Mouse (Mus musculus) heart, embryonic 11.5 days (tissue): ENCODE measurements around the gene Pak7. TPM values are rescaled to one million over a fixed set of nuclear protein-coding genes. Genes with fewer than 3 reads are reported as not detected.

ENCODE experiments used
- ATAC-seq: fragments of 200-750 bp; cut with Nextera tagmentation; replicated peaks from 2 replicates; pipeline ENCODE4 v1.8.0; 2017; ENCODE audit warnings: moderate library complexity; ENCODE audit not compliant: insufficient number of reproducible peaks, low FRiP score, low TSS enrichment
- H3K27ac ChIP-seq: fragments of 300-500 bp; sonication (generic); 2 replicates; pipeline ENCODE4 v1.5.1; 2014; ENCODE audit warnings: mild to moderate bottlenecking, low read depth, low read length
- H3K27me3 ChIP-seq: fragments of 300-500 bp; sonication (generic); 2 replicates; pipeline ENCODE4 v1.6.1; 2014; ENCODE audit warnings: mild to moderate bottlenecking, low read length, mixed read lengths; ENCODE audit not compliant: control insufficient read depth, insufficient read depth
- H3K36me3 ChIP-seq: fragments of 300-500 bp; sonication (generic); 2 replicates; pipeline ENCODE4 v1.6.1; 2014; ENCODE audit warnings: mild to moderate bottlenecking, low read length, moderate library complexity, mixed read lengths; ENCODE audit not compliant: control insufficient read depth, insufficient read depth
- H3K4me1 ChIP-seq: fragments of 300-500 bp; sonication (generic); 2 replicates; pipeline ENCODE4 v1.6.1; 2014; ENCODE audit warnings: low read length; ENCODE audit not compliant: control insufficient read depth, insufficient read depth
- H3K4me2 ChIP-seq: fragments of 300-500 bp; sonication (generic); 2 replicates; pipeline ENCODE4 v1.6.1; 2014; ENCODE audit warnings: mild to moderate bottlenecking, moderate library complexity
- H3K4me3 ChIP-seq: fragments of 300-500 bp; sonication (generic); 2 replicates; pipeline ENCODE4 v1.5.1; 2014; ENCODE audit warnings: low read depth, low read length
- H3K9ac ChIP-seq: fragments of 300-500 bp; sonication (generic); 2 replicates; pipeline ENCODE4 v1.6.1; 2014; ENCODE audit warnings: mild to moderate bottlenecking, low read depth, low read length, moderate library complexity
- H3K9me3 ChIP-seq: fragments of 300-500 bp; sonication (generic); replicated peaks from 2 replicates; pipeline ENCODE4 v1.6.1; 2016; ENCODE audit warnings: low read length; ENCODE audit not compliant: control insufficient read depth
- WGBS: fragments of 180-500 bp; shearing (Covaris S2); extraction: QIAGEN DNeasy Blood & Tissue Kit; methylation state at CpG from one replicate; pipeline ENCODE4 v1.1.7; 2014; ENCODE audit not compliant: insufficient replicate concordance; 5-methylcytosine and 5-hydroxymethylcytosine counted together
- polyA plus RNA-seq: library from polyadenylated mRNA; unstranded; fragments of >200 nt; fragmentation: Nextera tagmentation; extraction: Ambion mirVana; gene quantifications from 2 replicates; pipeline ENCODE4 v1.2.1, GENCODE M21; 2014

The Pak7 gene
- polyA plus RNA-seq, 1 experiment from 2014 or later: 0.87 TPM

DNA sequence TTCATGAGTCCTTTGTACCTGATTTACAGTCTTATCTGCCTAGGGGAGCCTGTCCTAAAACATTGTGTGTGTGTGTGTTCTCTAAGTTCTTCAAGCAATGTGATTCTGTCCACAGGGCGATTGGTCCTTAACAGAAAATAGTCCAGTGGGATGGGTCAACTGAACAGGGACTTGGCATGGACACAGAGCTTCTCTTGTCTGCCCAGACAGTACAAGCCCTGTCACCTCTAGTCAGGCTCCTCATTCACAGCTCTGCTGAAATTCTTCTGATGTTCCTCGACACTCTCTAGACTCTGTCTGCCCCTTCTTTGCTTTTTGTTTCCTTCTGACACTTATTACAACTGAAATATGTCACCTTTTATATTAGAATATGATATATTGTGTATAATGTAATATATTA, 247.0 kb downstream of the Pak7 start:
- 49% methylated on average over 2 of the region's 2 CpGs for WGBS
- no peaks in the 10 kb centered on the region for H3K36me3 ChIP-seq
- H3K4me3 ChIP-seq: no peak overlapping the region
- no peaks in the 10 kb centered on the region for H3K9me3 ChIP-seq
- ATAC-seq: no peak
- H3K9ac ChIP-seq: no peak overlapping the region
- no peaks in the 10 kb centered on the region for H3K4me1 ChIP-seq
- H3K4me2 ChIP-seq: no peak overlapping the region
- no peak overlapping the region for H3K27ac ChIP-seq
- H3K27me3 ChIP-seq: no peaks in the 10 kb centered on the region

GRCm38 (mm10) chr2:136139159-136140069, 248.4 kb downstream of the Pak7 start:
- Histone ChIP-seq H3K36me3 (no peaks in the 10 kb centered on the region), H3K4me1 (no peaks in the 10 kb centered on the region), H3K4me3 (no peak overlapping the region), H3K4me2 (no peak overlapping the region), H3K27ac (no peak overlapping the region), H3K9ac (no peak overlapping the region), H3K27me3 (no peaks in the 10 kb centered on the region), H3K9me3 (no peaks in the 10 kb centered on the region)
- 54% methylated on average over 4 of the region's 4 CpGs for WGBS
- ATAC-seq: no peak

DNA sequence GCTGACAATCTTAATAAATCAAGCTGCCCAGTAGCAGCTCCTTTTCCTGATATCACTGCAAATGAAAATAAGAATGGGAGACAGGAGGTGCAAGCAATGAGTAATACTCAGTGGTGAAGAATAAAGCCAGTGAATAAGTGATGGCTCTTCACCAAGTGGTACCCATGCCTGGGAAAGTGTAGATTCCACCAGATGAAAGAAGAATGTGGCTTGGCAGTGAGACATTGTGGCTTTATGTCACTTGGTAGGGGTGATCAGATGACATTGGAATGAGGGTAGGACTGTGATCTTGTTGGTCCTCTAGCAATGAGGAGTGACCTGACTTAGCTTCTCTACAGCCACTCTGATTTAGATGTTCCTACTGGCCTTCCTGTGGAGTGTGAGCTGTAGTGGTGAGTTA, 249.3 kb downstream of the Pak7 start:
- ATAC-seq: no peak
- H3K4me2 ChIP-seq: no peak overlapping the region

DNA sequence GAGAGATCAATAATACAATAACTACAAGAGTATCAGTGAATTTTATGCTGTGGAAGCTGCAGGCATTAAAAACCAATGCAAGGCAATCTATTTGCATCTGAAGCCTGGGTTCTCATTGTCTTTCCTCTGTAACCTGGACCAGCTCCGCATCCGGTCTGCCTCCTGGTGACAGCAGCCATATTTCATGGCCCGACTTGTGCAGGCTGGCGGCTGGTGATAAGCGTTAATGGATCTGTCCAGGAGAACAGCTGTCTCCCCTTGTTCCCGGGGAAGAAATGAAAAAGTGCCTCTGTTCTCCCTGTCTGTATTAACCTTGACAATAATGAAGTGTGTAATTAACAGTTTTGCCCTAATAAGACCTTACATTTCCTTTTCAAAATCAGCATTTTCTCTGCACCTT, 265.9 kb downstream of the Pak7 start:
- H3K27me3 ChIP-seq: no peaks in the 10 kb centered on the region
- H3K4me1 ChIP-seq: no peaks in the 10 kb centered on the region
- no peak; the same call in 1 of the 2 replicates for ATAC-seq
- no peak overlapping the region for H3K9ac ChIP-seq
- no peaks in the 10 kb centered on the region for H3K9me3 ChIP-seq
- WGBS: 30% methylated on average over 6 of the region's 6 CpGs
- H3K4me2 ChIP-seq: no peak overlapping the region
- no peaks in the 10 kb centered on the region for H3K36me3 ChIP-seq
- H3K27ac ChIP-seq: no peak overlapping the region
- H3K4me3 ChIP-seq: no peak overlapping the region

More for the DNA sequence above, 249.3 kb downstream of the Pak7 start:
- no peaks in the 10 kb centered on the region for H3K36me3 ChIP-seq
- no peaks in the 10 kb centered on the region for H3K9me3 ChIP-seq
- H3K4me3 ChIP-seq: no peak overlapping the region
- no peaks in the 10 kb centered on the region for H3K4me1 ChIP-seq
- H3K27ac ChIP-seq: no peak overlapping the region
- H3K9ac ChIP-seq: no peak overlapping the region
- no peaks in the 10 kb centered on the region for H3K27me3 ChIP-seq

- Histone ChIP-seq H3K27me3 (no peaks in the 10 kb centered on the region), H3K4me3 (no peak overlapping the region), H3K9me3 (no peaks in the 10 kb centered on the region), H3K36me3 (no peaks in the 10 kb centered on the region), H3K9ac (no peak overlapping the region), H3K4me1 (no peaks in the 10 kb centered on the region), H3K4me2 (no peak overlapping the region), H3K27ac (no peak overlapping the region)
- 85% methylated on average over 2 of the region's 2 CpGs for WGBS
- no peak for ATAC-seq
These were observed 269.8 kb downstream of the Pak7 start for GRCm38 (mm10) chr2:136118006-136118405.

- Histone ChIP-seq H3K4me3 (no peak overlapping the region), H3K9me3 (no peaks in the 10 kb centered on the region), H3K36me3 (no peaks in the 10 kb centered on the region), H3K4me1 (no peaks in the 10 kb centered on the region), H3K4me2 (no peak overlapping the region), H3K27ac (no peak overlapping the region), H3K9ac (no peak overlapping the region), H3K27me3 (no peaks in the 10 kb centered on the region)
- ATAC-seq: no peak
- WGBS: 80% methylated on average over 6 of the region's 6 CpGs
These were observed 274.4 kb downstream of the Pak7 start for GRCm38 (mm10) chr2:136113374-136113773.

- Histone ChIP-seq H3K27ac (no peak overlapping the region), H3K4me2 (no peak overlapping the region), H3K9ac (no peak overlapping the region), H3K4me1 (no peaks in the 10 kb centered on the region), H3K27me3 (no peaks in the 10 kb centered on the region), H3K36me3 (no peaks in the 10 kb centered on the region), H3K9me3 (no peaks in the 10 kb centered on the region), H3K4me3 (no peak overlapping the region)
- ATAC-seq: no peak
- 24% methylated on average over 2 of the region's 2 CpGs for WGBS
These were observed 278.8 kb downstream of the Pak7 start for GRCm38 (mm10) chr2:136109038-136109363.

GRCm38 (mm10) chr2:136108124-136109037, 279.4 kb downstream of the Pak7 start:
- H3K9ac ChIP-seq: no peak overlapping the region
- no peaks in the 10 kb centered on the region for H3K27me3 ChIP-seq
- 0 out of 2 replicates have a peak, but pooled peaks have one; percentile 35 for ATAC-seq
- H3K4me2 ChIP-seq: no peak overlapping the region
- H3K36me3 ChIP-seq: no peaks in the 10 kb centered on the region
- no peaks in the 10 kb centered on the region for H3K4me1 ChIP-seq
- H3K27ac ChIP-seq: no peak overlapping the region
- no peak overlapping the region for H3K4me3 ChIP-seq
- 36% methylated on average over 6 of the region's 6 CpGs for WGBS
- H3K9me3 ChIP-seq: no peaks in the 10 kb centered on the region
